8 mouse cellular contexts compared by ENCODE assay signal in genomic region chr13:55640480-55640879, GRCm38 (mm10). TPM values are rescaled to one million over a fixed set of nuclear protein-coding genes. Genes with fewer than 3 reads are reported as not detected.
DNase-seq lines count a peak whose midpoint lies in the region; ATAC-seq and TF ChIP-seq lines count a peak whose summit lies in the region.
"Not testable (repeated sequence)": the region's sequence is repeated elsewhere in the genome, so short reads cannot be mapped to it uniquely, and the experiment has no call there.

No protein-coding gene starts in this region.

- peak; percentile 78 for TF ChIP-seq CTCF in bone marrow macrophage, adult 2 months (IDR thresholded peaks at IDR 0.05; ENCODE audit: low read depth, low read length)

- H3K27me3 ChIP-seq in embryonic facial prominence, embryonic 11.5 days (ENCODE audit: control insufficient read depth, insufficient read depth, low read length); liver, embryonic 11.5 days (replicated peaks; ENCODE audit: control insufficient read depth, insufficient read depth, low read length); splenic B cell, adult 2 months (ENCODE audit: control insufficient read depth, insufficient read depth, low read length, poor library complexity, severe bottlenecking): not testable (repeated sequence)

- not testable (repeated sequence) for H3K4me3 ChIP-seq in bone marrow macrophage, adult 2 months (ENCODE audit: insufficient read depth, low read length); embryonic facial prominence, embryonic 11.5 days (ENCODE audit: low read depth, low read length); liver, embryonic 11.5 days (ENCODE audit: low read depth, low read length)

- peak; percentile 88 for DNase-seq in CD4-positive, CD25-positive, alpha-beta regulatory T cell, adult 2 months (ENCODE audit: low read depth, low spot score)
- DNase-seq in embryonic facial prominence, embryonic 11.5 days (ENCODE audit: low spot score), result peak; percentile 84
- peak; percentile 59 to 91 for DNase-seq in heart, adult 18-20 months
- DNase-seq in kidney, postnatal 14 days, result peak; percentile 83
- peak; percentile 76 for DNase-seq in liver, embryonic 11.5 days (ENCODE audit: low spot score)
- DNase-seq in neural tube, embryonic 10.5 days (ENCODE audit: extremely low spot score, low spot score), result peak; percentile 82
- peak; percentile 88 for DNase-seq in splenic B cell, adult 2 months (ENCODE audit: low read depth, low spot score)

- 60% methylated on average over 8 of the region's 8 CpGs for WGBS in embryonic facial prominence, embryonic 11.5 days
- WGBS in liver, embryonic 11.5 days, result 53% methylated on average over 8 of the region's 8 CpGs

- ATAC-seq in embryonic facial prominence, embryonic 11.5 days (replicated peaks; ENCODE audit: insufficient number of reproducible peaks, low FRiP score, low TSS enrichment, low read depth), result not testable (repeated sequence)
- ATAC-seq in liver, embryonic 11.5 days (replicated peaks; ENCODE audit: low FRiP score), result 0 out of 2 replicates have a peak, but pooled peaks have one; percentile 31

- peaks cover 15% of the 10 kb centered on the region for H3K36me3 ChIP-seq in embryonic facial prominence, embryonic 11.5 days (replicated peaks; ENCODE audit: control insufficient read depth, insufficient read depth, low read depth, low read length)
- H3K36me3 ChIP-seq in liver, embryonic 11.5 days (ENCODE audit: control insufficient read depth, insufficient read depth, low read length), result peaks cover 24% of the 10 kb centered on the region
- not testable (repeated sequence) for H3K36me3 ChIP-seq in splenic B cell, adult 2 months (ENCODE audit: control insufficient read depth, insufficient read depth, low read length, poor library complexity, severe bottlenecking)

- H3K9ac ChIP-seq in embryonic facial prominence, embryonic 11.5 days (replicated peaks; ENCODE audit: low read length); liver, embryonic 11.5 days (ENCODE audit: low read depth, low read length): not testable (repeated sequence)

- H3K4me2 ChIP-seq in embryonic facial prominence, embryonic 11.5 days (ENCODE audit: low read depth, low read length); liver, embryonic 11.5 days: not testable (repeated sequence)

- H3K9me3 ChIP-seq in embryonic facial prominence, embryonic 11.5 days (replicated peaks; ENCODE audit: control insufficient read depth, low read length); liver, embryonic 11.5 days (ENCODE audit: control insufficient read depth, low read length): not testable (repeated sequence)

- TF ChIP-seq POLR2A in bone marrow macrophage, adult 2 months (IDR thresholded peaks at IDR 0.05; ENCODE audit: borderline replicate concordance, low read depth, low read length), result not testable (repeated sequence)

- not testable (repeated sequence) for H3K27ac ChIP-seq in bone marrow macrophage, adult 2 months (ENCODE audit: insufficient read depth, low read depth, low read length); embryonic facial prominence, embryonic 11.5 days (replicated peaks; ENCODE audit: low read depth, low read length); liver, embryonic 11.5 days (ENCODE audit: low read depth, low read length)

- not testable (repeated sequence) for H3K4me1 ChIP-seq in bone marrow macrophage, adult 2 months (ENCODE audit: control insufficient read depth, insufficient read depth, low read length); embryonic facial prominence, embryonic 11.5 days (ENCODE audit: control insufficient read depth, insufficient read depth, low read length); liver, embryonic 11.5 days (replicated peaks; ENCODE audit: control insufficient read depth, insufficient read depth, low read length)

RNA-seq across cellular contexts. Expression of gene Ddx46, which starts 5.7 kb away (rescaled TPM):
- polyA plus RNA-seq in bone marrow macrophage, adult 2 months (2012; ENCODE audit: insufficient read depth, insufficient read length, missing spikeins), result 53.3 and 59.2 TPM in 2 replicates
- polyA plus RNA-seq in embryonic facial prominence, embryonic 11.5 days (2014; fragmentation: Nextera tagmentation; extraction: Ambion mirVana), result 54.1 and 58.0 TPM in 2 replicates
- total RNA-seq in heart, adult 18-20 months (2021), result 10 to 100 TPM; 19.2 to 22.3 TPM
- polyA plus RNA-seq in liver, embryonic 11.5 days (2014; fragmentation: Nextera tagmentation; extraction: Ambion mirVana), result 51.5 and 54.0 TPM in 2 replicates

RNA-seq across cellular contexts. Expression of gene Caml, which starts 17.7 kb away (rescaled TPM):
- polyA plus RNA-seq in bone marrow macrophage, adult 2 months (2012; ENCODE audit: insufficient read depth, insufficient read length, missing spikeins), result 44.9 and 45.8 TPM in 2 replicates
- 62.3 and 66.1 TPM in 2 replicates for polyA plus RNA-seq in embryonic facial prominence, embryonic 11.5 days (2014; fragmentation: Nextera tagmentation; extraction: Ambion mirVana)
- 10 to 100 TPM; 11.6 to 11.7 TPM for total RNA-seq in heart, adult 18-20 months (2021)
- 35.8 and 36.2 TPM in 2 replicates for polyA plus RNA-seq in liver, embryonic 11.5 days (2014; fragmentation: Nextera tagmentation; extraction: Ambion mirVana)

RNA-seq across cellular contexts. Expression of gene B4galt7, which starts 40.8 kb away (rescaled TPM):
- 25.2 and 27.5 TPM in 2 replicates for polyA plus RNA-seq in bone marrow macrophage, adult 2 months (2012; ENCODE audit: insufficient read depth, insufficient read length, missing spikeins)
- 14.2 and 16.3 TPM in 2 replicates for polyA plus RNA-seq in embryonic facial prominence, embryonic 11.5 days (2014; fragmentation: Nextera tagmentation; extraction: Ambion mirVana)
- total RNA-seq in heart, adult 18-20 months (2021), result 1 to 10 TPM; 8.3 to 9.4 TPM
- polyA plus RNA-seq in liver, embryonic 11.5 days (2014; fragmentation: Nextera tagmentation; extraction: Ambion mirVana), result 16.0 and 16.4 TPM in 2 replicates

RNA-seq across cellular contexts. Expression of gene B230219D22Rik, which starts 52.4 kb away (rescaled TPM):
- polyA plus RNA-seq in bone marrow macrophage, adult 2 months (2012; ENCODE audit: insufficient read depth, insufficient read length, missing spikeins), result 46.8 and 50.4 TPM in 2 replicates
- polyA plus RNA-seq in embryonic facial prominence, embryonic 11.5 days (2014; fragmentation: Nextera tagmentation; extraction: Ambion mirVana), result 78.3 and 82.0 TPM in 2 replicates
- total RNA-seq in heart, adult 18-20 months (2021), result 10 to 100 TPM; 38.0 to 39.3 TPM
- 39.3 and 42.8 TPM in 2 replicates for polyA plus RNA-seq in liver, embryonic 11.5 days (2014; fragmentation: Nextera tagmentation; extraction: Ambion mirVana)
